Mouse (Mus musculus) gonadal fat pad, adult 2 months (tissue): Measurements from ENCODE around the gene Wars2. TPM values are rescaled to one million over a fixed set of nuclear protein-coding genes. Genes with fewer than 3 reads are reported as not detected.

ENCODE experiments used
- DNase-seq: peaks from one replicate; pipeline ENCODE4 v3.0.0-alpha.2; 2012; ENCODE audit warnings: low read depth
- polyA plus RNA-seq: library from polyadenylated mRNA; depleted of rRNA; stranded (reverse); fragments of >200 nt; gene quantifications from 2 replicates; pipeline ENCODE4 v1.2.3, GENCODE M21; 2012

Wars2 gene
- polyA plus RNA-seq, 1 experiment = 4.4 TPM

DNA sequence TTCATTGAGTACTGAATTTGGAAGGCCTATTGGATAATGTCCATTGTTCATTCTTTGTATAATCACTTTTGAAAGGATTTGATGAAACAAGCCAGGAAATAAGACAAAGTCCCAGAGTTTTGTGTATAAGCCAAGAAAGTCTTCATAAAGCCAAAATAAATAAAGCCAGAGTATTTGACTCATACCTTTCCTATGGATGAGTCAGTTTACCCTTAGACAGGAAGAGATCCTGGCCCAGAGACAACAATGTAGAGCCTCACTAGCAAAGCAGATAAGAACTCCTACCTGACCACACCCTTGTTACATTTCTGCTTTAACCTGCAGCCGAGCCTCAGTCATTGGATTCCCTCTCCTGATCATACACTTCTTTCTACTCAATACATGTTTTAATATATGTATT is 47.2 kb downstream of the Wars2 start:
- DNase-seq = no peak

DNA sequence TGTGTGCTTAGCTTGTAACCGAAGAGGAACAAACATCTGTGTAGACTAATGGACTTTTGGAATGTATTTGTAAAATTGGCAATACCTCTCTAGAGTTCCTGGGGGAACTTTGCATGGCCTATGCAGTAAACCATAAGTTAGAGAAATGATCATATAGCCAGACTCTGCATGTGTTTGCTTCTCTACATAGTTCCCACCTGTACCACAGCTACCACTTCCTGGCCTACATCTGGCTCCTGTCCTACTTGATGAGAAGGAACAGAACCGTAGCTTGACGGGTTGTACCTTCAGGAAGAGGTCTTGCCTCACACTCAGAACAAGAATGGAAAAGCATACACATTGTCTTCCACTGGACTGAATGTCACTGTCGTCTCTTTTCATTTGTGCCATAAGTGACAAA is 52.7 kb downstream of the Wars2 start:
- DNase-seq = no peak

DNA sequence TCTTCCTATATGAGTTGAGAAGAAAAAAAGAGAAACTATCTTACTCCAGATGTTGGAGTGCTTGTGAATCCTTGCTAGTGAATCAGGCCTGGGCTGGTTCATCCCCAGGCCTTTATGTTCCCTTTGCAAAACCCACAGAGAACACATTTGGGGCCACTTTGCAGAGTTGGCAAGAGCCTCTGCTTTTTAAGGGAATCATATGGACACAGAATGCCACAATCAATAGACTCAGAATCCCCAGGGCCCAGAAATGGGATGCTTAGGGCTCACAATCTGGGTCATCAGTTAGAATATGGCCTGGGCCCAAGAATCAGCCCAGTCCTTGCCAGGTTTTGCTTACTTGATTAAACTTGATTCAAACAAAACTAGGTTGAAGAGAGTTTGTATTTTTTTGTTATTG is 62.5 kb downstream of the Wars2 start:
- DNase-seq = no peak

DNA sequence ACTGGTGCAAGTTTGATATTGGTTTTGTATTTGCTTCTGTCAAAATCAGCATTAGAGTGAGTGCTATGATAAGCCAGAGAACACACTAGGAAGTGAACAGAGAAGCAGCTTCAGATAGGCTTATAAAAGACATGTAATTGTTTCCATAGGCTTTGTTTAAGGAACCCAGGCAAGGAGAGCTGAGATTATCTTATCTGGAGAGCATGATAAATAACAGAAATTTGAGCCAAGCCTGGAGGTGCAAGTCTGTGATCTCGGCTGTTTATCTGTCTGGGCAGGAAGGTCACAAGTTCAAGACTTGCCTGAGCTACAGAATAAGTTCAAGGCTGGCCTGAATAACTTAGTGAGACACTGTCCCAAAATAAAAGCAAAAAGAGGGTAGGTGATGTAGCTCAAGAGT is 67.5 kb downstream of the Wars2 start:
- no peak for DNase-seq

DNA sequence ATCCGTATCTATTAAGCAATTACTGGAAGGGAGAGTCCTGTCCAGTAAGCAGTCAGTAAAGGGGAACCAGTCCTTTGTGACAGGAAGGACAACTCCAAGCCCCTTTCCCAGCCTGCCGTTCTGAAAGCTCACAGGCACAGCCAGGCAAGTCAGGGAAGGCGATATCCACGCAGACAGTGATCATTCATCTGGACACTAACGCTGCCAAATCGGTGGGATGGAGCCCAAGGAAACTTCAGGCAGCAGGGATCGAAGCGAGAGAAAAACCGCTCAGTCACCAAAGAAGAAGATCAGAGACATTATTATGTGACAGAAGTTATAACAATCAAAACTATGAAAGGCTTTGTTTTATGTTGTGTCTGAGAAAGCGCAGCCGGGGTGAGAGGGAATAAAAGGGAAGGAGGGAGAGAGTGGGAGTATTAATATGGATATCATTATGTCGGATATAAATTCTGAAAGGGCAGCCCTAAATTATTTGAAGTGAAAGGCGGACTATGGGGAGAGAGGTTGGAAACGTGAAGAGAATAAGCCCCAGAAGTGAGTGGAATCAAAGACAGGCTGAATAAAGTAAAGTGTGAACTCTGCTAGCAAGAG is 70.3 kb downstream of the Wars2 start:
- DNase-seq = no peak

DNA sequence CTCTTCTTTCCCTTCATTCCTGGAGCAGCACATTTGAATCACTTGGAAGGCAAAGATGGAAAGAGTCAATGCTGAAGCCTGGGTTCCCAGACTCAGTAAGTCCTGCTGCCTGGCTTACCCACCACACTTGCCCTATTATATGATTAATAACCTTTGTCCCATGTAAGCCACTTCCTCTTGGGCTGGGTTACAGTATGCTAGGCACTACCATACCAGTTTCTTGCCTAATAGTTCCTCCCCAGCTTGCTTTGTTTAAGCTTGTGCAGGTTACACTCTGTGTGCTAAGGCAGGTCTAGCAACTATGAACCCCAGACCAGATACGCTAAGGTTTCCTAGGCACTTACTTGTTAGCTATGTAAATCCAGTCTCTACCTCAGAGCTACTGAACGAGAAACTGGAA is 86.9 kb downstream of the Wars2 start:
- no peak for DNase-seq

DNA sequence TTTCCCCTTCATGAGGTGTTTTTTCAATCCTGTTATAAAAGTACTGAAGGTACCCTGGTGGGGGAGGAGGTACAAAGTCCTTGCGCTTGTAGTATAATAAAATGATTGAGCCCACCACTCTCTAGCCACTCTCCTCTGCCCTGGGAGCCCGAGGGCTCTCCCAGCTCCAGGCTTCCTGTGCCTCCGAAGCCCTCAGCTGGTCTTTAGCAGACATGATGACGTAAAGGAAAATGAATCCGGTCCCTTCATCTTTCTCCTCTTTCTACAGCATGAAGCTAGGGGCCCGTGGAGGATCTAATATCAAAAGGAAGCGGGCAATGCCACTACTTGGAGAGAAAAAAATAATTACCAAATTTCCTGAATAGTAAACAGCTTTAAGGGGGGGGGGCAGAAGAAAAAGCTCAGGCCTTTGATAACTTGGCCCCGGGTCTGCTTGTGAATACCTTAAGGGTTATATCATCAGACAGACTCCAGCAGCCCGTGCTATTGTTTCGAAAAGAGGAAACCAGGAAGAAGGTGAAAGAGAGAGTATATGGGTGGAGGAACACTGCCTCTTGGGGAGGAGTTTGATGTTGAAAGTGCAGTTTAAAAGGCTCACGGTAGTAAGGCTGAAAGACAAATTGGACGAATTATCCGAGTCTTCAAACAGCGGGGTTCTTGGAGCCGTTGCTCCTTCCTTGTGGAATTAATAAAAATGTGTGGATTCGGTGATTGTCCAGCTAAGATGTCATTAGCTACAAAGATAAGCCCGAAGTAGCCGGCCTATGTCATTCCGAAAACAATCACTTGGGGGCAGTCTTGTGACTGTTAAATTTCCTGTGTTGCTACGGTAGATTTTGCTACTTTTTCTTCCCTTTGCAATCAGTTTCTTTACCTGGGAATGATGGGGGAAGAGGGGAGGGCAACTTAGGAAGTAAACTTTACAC is 92.8 kb downstream of the Wars2 start:
- no peak for DNase-seq

DNA sequence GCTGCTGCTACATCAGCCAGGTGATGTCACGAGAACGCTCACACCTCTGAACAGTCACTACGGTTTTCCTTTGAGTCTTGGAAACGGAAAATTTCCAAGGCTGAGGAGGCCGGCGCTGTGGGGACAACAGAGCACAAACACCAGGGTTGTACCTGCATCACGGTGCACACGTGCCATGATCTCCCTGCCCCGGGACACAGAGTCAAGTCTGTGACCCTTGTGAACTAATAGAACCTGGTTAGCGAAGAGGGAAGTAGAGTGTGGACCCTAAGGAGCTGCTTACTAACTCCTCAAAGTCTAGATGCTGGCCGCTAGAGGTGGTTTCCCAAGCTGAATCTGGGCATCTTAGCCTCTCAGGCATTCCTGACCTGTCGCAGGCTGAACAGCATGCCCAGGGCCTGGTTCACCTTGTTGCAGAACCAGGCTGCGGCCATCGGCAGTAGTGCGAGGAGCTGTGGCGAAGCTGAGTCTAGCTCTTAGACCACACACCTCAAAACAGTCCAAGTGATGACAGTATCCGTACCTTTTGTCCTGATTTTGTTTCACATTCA is 93.5 kb downstream of the Wars2 start:
- DNase-seq = no peak

DNA sequence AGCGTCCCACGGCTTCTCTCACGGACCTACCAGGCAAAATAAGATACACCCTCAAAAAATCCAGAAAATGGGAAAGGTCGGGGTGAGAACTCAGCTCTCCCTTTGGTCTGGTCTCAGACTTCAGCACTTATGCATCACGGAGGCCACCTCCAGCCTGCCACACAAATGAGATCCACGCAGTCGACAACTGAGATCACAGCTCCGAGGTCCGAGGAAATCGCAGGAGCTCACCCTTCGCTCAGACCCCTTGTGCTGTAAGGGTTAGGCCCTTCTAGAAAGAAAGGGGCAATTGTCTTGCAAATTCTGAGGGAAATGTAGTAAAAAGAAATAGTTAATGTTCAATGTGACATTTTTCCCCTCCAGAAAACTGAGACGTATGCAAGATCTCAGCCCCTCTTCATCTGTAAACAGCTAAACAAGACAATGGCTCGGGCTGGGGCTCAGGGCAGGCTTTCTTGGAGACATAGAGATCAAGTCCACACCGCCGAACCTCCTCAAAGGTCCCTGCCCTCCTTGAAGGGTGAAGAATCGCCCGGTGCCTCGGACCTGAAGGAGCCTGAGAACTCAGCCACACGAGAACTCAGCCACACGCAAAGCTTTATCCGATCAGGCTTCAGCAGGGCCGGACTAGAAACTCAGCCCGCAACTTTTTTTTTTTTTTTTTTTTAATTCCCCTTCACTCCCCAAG is 94.4 kb downstream of the Wars2 start:
- DNase-seq = no peak

DNA sequence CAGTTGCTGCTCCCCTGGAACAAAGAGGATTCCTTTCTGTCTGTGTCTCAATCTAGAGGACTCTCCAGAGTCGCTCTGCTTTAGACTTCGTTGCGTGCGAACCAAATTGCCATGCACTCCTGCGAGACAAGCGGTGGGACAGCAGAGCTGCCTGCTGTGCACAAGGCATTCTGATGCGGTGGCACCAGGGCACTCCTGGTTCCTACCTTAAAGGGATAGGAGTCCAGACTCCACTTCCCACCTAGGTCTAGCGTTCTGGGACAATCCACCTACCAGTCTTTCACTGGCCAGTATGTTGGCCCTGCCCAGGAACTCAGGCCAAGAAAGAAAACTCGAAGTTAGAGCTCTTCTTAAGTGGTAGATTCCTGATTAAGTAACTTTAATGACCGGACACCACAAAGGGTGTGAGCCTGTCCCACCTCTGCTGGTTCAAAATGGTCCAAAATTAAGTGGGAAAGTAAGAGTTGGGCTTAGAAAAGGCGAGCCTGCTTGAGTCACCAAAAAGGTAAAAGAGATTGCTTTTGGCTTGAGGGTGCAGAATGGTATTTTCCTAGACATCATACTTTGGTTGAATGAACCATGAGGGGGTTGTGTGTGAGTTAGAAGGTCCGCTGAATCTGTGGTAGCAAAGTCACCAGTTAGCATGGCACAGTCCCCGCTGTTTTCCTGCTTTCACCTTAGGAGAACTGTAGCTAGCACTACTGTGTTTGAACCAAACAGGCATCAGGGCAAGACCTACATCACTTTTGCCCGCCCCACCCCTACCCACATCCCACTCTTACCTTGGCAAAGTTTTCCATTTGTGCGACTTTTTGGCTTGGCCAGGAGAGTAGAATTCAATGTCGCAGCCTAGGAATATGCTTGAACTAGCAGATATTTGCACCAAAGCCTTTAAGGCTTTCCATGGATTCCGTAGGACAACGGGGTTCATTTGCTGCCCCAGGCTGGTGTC is 95.2 kb downstream of the Wars2 start:
- no peak for DNase-seq

DNA sequence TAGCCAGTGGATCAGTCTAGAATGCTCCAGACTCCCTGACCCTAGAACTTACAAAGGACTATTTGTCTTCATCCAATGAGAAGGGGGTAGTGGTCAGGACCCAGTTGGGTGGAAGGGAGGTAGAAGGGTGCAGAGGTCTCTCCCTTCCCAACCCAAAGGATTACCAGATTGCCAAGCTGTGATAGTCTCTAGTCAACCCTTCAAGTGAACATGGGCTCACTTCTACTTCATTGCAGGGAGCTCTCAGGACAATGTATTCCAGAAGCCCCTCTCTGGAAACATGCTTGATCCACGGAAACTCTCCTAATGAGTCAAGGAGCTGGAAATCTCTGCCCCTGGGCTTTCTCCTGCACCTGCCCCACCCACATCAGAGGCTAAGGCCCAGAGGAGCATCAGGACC is 97.8 kb downstream of the Wars2 start:
- DNase-seq = no peak

DNA sequence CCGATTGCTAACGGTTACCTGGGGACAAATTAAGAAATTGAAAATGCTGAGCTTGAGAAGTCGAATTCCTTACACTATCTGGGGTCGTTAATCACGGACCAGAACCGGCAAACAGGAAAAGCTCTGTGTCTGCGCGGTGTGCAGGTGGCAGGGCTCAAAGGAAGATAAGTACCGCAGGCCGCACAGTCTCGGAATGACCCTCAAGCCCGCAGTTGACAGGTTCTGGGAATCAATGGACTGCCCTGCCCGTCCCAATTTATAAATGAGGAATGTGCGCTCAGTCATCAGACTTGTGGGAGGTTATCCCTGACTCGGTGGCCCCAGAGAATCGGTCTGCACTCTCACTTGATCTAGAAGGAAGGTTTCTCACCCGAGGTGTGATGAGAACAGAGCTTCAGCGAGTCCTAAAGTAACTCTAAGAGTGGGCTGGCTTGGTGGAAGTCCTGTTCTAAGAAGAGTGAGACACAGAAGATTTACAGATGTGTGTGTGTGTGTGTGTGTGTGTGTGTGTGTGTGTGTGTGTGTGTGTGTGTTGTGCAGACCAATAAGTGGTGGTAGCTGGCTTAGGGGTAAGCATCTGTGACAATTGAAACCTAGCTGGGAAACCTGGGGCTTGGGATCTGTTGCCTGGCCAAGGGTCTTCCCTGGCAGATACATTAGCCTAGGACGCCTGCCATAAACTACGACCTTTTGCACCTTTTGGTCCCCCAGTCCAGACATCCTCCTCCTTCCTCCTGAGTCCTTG is 98.6 kb downstream of the Wars2 start:
- DNase-seq = no peak

DNA sequence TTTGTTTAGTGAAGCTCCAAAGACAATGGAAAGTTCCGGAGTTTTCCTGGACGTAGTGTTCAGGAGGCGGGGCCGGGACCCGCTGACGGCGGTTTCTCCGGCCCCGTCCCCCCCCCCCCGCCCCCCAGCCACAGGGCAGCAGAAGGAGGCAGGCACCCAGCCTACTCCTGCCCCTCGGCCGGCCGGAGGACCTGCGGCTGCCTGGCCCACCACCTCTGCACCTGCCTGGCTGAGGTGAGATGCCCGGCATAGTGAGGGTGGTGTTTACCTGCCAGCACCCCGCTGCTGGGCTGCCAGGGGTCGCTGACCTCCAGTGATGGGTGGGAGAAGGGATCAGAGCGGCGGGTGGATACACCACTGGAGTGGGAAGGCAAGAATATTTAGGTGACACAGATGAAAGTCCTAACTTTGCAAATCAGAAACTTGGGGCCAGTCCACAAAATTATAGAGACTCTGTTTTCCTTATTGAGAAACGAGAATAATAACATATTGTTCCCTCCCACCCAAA is 99.4 kb downstream of the Wars2 start, which contains the start of gene Tbx15:
Gene Tbx15 (plus strand): TSS at position 169 of the 508 bp plus-strand sequence.
- no peak for DNase-seq

DNA sequence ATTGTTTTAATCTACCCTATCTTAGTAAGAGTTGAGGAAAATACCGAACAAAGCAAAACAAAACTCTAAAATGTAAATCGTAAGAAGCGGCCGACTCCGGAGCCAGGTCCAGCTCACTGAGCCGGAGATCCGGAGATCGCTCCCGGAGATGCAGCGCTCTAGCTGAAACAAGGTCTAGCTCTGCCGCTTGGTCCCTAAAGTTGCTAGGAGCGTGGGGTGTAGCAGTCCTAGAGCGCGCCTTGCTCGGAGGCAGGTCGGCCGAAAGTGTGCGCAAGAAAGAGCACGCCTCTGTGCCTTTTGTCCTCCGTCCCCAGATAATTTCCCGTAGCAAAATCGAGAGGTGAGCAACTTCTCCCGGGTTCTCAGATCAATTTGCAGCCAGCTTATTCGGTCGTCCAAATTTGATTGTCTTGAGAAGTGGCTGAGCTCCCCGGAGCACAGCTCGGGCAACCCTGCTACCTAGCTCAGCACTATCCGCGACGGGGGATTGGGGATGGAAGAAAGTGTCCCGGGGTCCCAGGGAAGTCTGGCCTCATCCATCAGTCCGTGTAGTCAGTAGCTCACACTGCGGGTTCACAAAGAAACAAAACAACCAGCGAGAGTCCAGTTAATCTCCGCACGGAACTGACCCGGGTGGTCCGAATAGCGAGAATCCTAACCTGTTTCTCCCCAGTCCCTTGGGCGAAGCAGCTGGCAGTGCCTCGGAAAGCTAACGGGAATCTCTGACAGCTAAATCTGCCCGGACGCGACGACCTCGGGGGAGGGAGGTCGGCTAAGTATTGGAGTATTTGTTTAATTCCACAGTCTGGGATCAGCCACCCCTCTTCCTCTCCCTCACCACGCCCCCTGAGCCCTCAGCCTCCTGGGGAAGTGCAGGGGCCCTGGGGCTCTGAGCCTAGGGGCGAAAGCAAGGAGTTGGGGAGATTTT is 100.2 kb downstream of the Wars2 start:
- no peak for DNase-seq

DNA sequence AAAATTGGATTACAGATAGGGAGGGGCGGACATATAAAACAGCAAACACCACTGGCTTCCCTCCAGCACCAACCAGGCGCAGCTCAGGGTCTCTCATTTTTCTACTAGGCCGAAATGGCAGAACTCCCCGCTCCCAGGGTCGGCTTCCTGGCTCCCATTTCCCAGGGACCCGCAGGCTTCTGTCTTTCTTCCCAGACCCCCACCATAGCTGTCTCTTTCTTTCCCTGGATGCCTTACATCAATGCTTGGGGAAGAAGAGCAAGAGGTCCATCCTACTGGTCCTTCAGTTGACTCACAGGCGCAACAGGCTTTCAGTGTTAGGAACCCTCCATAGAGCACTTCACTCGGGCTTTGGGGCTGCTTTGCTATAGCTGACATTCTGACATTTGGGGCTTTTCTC is 101.6 kb downstream of the Wars2 start:
- DNase-seq = no peak

DNA sequence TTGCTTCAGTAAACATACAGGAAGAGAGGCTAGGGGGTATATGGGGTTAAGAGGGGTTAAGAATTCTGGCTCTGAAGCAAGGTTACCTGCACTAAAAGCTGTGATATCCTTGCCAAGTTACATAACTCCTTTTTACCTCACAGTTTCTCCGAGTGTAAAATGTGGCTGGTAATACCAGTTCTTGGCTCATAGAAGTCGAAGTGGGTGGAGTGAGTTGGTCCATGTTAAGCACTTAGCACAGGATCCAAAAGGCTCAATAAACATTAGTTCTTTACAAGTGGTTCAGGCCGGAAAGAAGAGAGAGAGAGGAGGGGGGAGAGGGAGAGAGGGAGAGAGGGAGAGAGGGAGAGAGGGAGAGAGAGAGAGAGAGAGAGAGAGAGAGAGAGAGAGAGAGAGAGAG is 104.5 kb downstream of the Wars2 start:
- peak; percentile 20 for DNase-seq

DNA sequence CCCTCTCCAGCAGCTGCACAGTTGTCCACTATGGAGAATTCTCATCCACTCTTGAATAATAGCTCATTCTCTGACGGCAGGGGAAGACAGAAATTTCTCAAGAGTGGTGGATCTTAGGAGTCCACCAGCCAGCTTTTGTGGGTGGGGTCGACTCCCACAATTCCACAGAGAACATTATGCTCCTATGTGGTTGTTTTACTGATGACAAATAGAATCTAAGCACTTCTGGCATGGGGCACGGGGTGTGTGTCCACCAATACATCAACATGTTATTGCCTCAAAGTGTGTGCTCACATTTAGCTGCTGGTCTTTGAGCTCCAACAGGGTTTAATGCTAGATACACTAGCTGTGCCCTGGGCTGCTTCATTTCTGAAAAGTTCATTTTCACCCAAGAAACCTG is 105.8 kb downstream of the Wars2 start:
- no peak for DNase-seq

DNA sequence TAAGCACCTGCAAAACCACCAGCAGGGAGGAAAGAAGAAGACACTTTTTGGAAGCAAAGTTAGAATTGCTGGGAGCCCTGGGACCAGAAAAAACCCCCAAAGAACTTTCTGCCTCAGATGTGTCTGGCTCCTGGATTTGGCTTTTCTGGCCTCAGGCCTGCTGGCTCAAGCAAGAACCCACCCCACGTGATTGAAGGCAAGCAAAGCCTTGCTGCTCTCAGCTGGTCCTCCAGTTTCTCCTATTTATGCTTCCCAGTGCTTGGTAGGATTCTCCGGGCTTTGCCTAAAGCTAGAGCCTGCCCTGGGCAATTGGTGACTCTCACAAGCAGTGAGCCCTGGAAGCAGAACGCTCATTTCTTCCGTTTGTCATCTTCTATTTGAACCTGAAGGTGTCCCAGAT is 106.7 kb downstream of the Wars2 start:
- no peak for DNase-seq
